Mouse (Mus musculus): ENCODE measurements around the gene Atxn2.

DNA sequence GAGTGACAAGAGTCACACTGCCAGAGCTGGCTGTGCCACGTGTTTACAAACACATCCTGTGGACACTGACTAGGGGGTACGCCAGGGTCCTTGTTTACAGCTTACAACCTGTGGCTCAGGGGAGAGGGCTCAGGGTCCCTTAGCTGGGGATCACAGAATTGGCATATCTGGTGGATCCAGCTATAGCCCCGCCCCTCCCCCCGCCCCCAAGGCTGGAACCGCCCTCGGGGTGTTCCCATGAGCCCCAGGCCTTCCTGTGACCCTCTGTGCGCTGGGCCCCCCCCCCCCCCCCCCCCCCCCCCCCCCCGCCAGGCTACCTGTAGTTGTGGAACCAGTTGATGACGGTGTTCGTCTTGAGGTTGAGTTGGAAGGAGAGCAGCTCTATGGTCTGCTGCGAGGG, 153.2 kb downstream of the Atxn2 start:
- TF ChIP-seq CTCF (IDR thresholded peaks at IDR 0.05; ENCODE audit: control insufficient read depth, insufficient read depth, low read length) (no peak), POLR2A (IDR thresholded peaks at IDR 0.05; ENCODE audit: borderline replicate concordance, control insufficient read depth, low read depth, low read length) (no peak)
